Mouse (Mus musculus): Measurements from ENCODE around the gene Mcrip2. TPM values are rescaled to one million over a fixed set of nuclear protein-coding genes. Genes with fewer than 3 reads are reported as not detected.

Gene Mcrip2
- total RNA-seq (2014; rRNA removed) (26.1 and 36.0 TPM in 2 replicates), polyA plus RNA-seq (2012; rRNA removed) (139 and 141 TPM in 2 replicates)

- under 1% methylated on average over 24 of the region's 24 CpGs for WGBS
- DNase-seq (ENCODE audit: extremely low read depth, low read depth, low spot score), result peak; percentile 89
- peak within 1 kb of the TSS; percentile 88 for H3K27ac ChIP-seq (replicated peaks; ENCODE audit: insufficient read depth, low read depth, low read length)
- no peaks in the 10 kb centered on the region for H3K36me3 ChIP-seq (ENCODE audit: control insufficient read depth, insufficient read depth, low read length)
- H3K27me3 ChIP-seq (ENCODE audit: control insufficient read depth, insufficient read depth, low read length), result no peaks in the 10 kb centered on the region
- H3K4me1 ChIP-seq (ENCODE audit: control insufficient read depth, insufficient read depth, low read length), result peaks cover 26% of the 10 kb centered on the region
- H3K79me2 ChIP-seq (ENCODE audit: control insufficient read depth, insufficient read depth, low read length), result peaks cover 21% of the 10 kb centered on the region; the same call in 1 of the 2 replicates
- peak within 1 kb of the TSS; percentile 87 for H3K4me3 ChIP-seq (ENCODE audit: insufficient read depth, low read depth, low read length)
- peak within 1 kb of the TSS; percentile 91 for H3K9ac ChIP-seq (ENCODE audit: low read depth, low read length)
- peak; percentile 84 for TF ChIP-seq POLR2A (IDR thresholded peaks at IDR 0.05; ENCODE audit: extremely low read depth, insufficient read depth, low read length)
- no peak for TF ChIP-seq CTCF (IDR thresholded peaks at IDR 0.05; ENCODE audit: low read depth, low read length)
Measured at GRCm38 (mm10) chr17:25868601-25869191, at the start of gene Mcrip2. Gene Mcrip2 (minus strand): TSS chr17:25868764.

GRCm38 (mm10) chr17:25918037-25918750, 49.6 kb upstream of the Mcrip2 start:
- DNase-seq (ENCODE audit: extremely low read depth, low read depth, low spot score), result no peak
- TF ChIP-seq POLR2A (IDR thresholded peaks at IDR 0.05; ENCODE audit: extremely low read depth, insufficient read depth, low read length) (no peak), CTCF (IDR thresholded peaks at IDR 0.05; ENCODE audit: low read depth, low read length) (no peak)
- WGBS, result 82% methylated on average over 9 of the region's 9 CpGs
- peak overlapping the region; percentile 85 for H3K9ac ChIP-seq (ENCODE audit: low read depth, low read length)
- H3K79me2 ChIP-seq (ENCODE audit: control insufficient read depth, insufficient read depth, low read length), result peaks cover 29% of the 10 kb centered on the region
- H3K4me3 ChIP-seq (ENCODE audit: insufficient read depth, low read depth, low read length), result peak overlapping the region; percentile 98
- no peaks in the 10 kb centered on the region for H3K27me3 ChIP-seq (ENCODE audit: control insufficient read depth, insufficient read depth, low read length)
- peaks cover 26% of the 10 kb centered on the region for H3K4me1 ChIP-seq (ENCODE audit: control insufficient read depth, insufficient read depth, low read length)
- no peaks in the 10 kb centered on the region for H3K36me3 ChIP-seq (ENCODE audit: control insufficient read depth, insufficient read depth, low read length)
- H3K27ac ChIP-seq (replicated peaks; ENCODE audit: insufficient read depth, low read depth, low read length), result no peak overlapping the region

DNA sequence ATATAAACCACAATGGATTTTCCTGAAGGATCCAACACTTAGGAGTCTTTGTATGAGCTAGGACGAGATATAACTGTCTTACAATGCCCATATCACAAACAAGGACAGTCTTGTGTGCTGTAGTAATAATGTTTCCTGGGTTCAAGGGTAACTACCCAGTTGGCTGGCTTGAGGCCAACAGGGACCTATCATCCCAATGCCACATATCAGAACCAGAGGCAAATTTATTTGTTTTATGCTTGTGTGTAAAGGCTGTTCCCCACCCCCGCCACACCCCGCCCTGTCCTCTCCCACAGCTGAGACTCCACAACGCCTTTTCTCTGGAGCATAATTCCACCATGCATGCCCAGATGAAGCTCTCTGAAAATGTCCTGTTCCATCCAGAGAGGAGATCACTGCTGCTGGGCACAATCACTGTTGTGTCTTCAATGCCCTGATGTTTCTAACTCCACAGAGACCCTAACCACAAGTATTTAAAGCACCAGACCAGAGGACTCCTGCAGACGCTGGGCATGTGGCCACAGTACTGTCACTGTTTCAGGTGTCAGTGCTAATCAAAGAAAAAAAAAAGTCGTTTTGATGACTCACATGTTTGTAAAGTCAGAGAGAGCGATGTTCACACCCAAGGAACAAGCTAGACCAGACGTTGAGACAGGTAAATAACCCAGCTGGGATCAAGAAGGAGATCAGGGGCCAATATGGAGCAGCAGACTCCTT, 48.5 kb upstream of the Mcrip2 start:
- Histone ChIP-seq H3K27ac (replicated peaks; ENCODE audit: insufficient read depth, low read depth, low read length) (no peak overlapping the region), H3K9ac (ENCODE audit: low read depth, low read length) (no peak overlapping the region), H3K4me3 (ENCODE audit: insufficient read depth, low read depth, low read length) (no peak overlapping the region), H3K79me2 (ENCODE audit: control insufficient read depth, insufficient read depth, low read length) (peaks cover 29% of the 10 kb centered on the region), H3K27me3 (ENCODE audit: control insufficient read depth, insufficient read depth, low read length) (no peaks in the 10 kb centered on the region), H3K36me3 (ENCODE audit: control insufficient read depth, insufficient read depth, low read length) (no peaks in the 10 kb centered on the region), H3K4me1 (ENCODE audit: control insufficient read depth, insufficient read depth, low read length) (peaks cover 27% of the 10 kb centered on the region)
- WGBS, result 45% methylated on average over 8 of the region's 8 CpGs
- TF ChIP-seq POLR2A (IDR thresholded peaks at IDR 0.05; ENCODE audit: extremely low read depth, insufficient read depth, low read length) (no peak), CTCF (IDR thresholded peaks at IDR 0.05; ENCODE audit: low read depth, low read length) (no peak)
- DNase-seq (ENCODE audit: extremely low read depth, low read depth, low spot score), result no peak

- H3K4me1 ChIP-seq (ENCODE audit: control insufficient read depth, insufficient read depth, low read length), result peaks cover 30% of the 10 kb centered on the region
- 26% methylated on average over 4 of the region's 4 CpGs for WGBS
Measured at GRCm38 (mm10) chr17:25914295-25914694, 45.7 kb upstream of the Mcrip2 start.

DNA sequence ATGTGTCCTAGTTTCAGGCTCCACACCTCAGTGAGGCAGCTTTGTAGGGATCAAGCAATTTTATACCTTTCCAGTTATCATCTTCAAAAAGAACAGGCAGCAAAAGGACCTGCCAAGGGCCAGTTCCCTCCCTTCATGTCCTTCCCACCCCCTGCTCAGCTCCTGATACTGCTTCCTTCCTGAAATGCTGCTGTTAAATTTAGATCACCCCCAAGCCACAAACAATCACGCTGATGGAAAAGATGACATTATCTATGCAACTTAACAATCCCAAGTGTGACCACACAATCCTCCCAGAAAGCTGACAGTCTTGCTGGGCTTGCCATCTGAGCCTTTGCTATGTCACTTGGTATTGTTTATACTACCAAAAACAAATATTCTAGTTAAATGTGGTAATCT, 45.3 kb upstream of the Mcrip2 start:
- H3K4me3 ChIP-seq (ENCODE audit: insufficient read depth, low read depth, low read length), result no peak overlapping the region
- H3K27ac ChIP-seq (replicated peaks; ENCODE audit: insufficient read depth, low read depth, low read length), result peak overlapping the region; percentile 56
- peaks cover 40% of the 10 kb centered on the region for H3K79me2 ChIP-seq (ENCODE audit: control insufficient read depth, insufficient read depth, low read length)

More at GRCm38 (mm10) chr17:25914295-25914694, 45.7 kb upstream of the Mcrip2 start:
- Histone ChIP-seq H3K4me3 (ENCODE audit: insufficient read depth, low read depth, low read length) (no peak overlapping the region), H3K27ac (replicated peaks; ENCODE audit: insufficient read depth, low read depth, low read length) (peak overlapping the region; percentile 11), H3K9ac (ENCODE audit: low read depth, low read length) (no peak overlapping the region), H3K79me2 (ENCODE audit: control insufficient read depth, insufficient read depth, low read length) (peaks cover 42% of the 10 kb centered on the region), H3K27me3 (ENCODE audit: control insufficient read depth, insufficient read depth, low read length) (no peaks in the 10 kb centered on the region), H3K36me3 (ENCODE audit: control insufficient read depth, insufficient read depth, low read length) (no peaks in the 10 kb centered on the region)
- TF ChIP-seq CTCF (IDR thresholded peaks at IDR 0.05; ENCODE audit: low read depth, low read length) (no peak), POLR2A (IDR thresholded peaks at IDR 0.05; ENCODE audit: extremely low read depth, insufficient read depth, low read length) (no peak)
- no peak for DNase-seq (ENCODE audit: extremely low read depth, low read depth, low spot score)

More for the DNA sequence above, 45.3 kb upstream of the Mcrip2 start:
- Histone ChIP-seq H3K36me3 (ENCODE audit: control insufficient read depth, insufficient read depth, low read length) (no peaks in the 10 kb centered on the region), H3K4me1 (ENCODE audit: control insufficient read depth, insufficient read depth, low read length) (peaks cover 30% of the 10 kb centered on the region), H3K9ac (ENCODE audit: low read depth, low read length) (no peak overlapping the region), H3K27me3 (ENCODE audit: control insufficient read depth, insufficient read depth, low read length) (no peaks in the 10 kb centered on the region)
- DNase-seq (ENCODE audit: extremely low read depth, low read depth, low spot score), result no peak
- 45% methylated on average over 1 of the region's 1 CpGs for WGBS
- no peak for TF ChIP-seq CTCF (IDR thresholded peaks at IDR 0.05; ENCODE audit: low read depth, low read length)
- no peak for TF ChIP-seq POLR2A (IDR thresholded peaks at IDR 0.05; ENCODE audit: extremely low read depth, insufficient read depth, low read length)
